Mouse (Mus musculus) kidney, adult 2 months (tissue): ENCODE measurements around the gene Gm37240. TPM values are rescaled to one million over a fixed set of nuclear protein-coding genes. Genes with fewer than 3 reads are reported as not detected.

Source experiments
- DNase-seq: peaks from one replicate; pipeline ENCODE4 v3.0.0; 2021
- H3K27ac ChIP-seq: fragments of 200-500 bp; 2 replicates; pipeline ENCODE4 v1.5.1; 2012; ENCODE audit warnings: low read depth, low read length, control low read depth, inconsistent platforms; ENCODE audit not compliant: insufficient read depth
- H3K27me3 ChIP-seq: fragments of 200-500 bp; replicated peaks from 2 replicates; pipeline ENCODE4 v1.6.1; 2012; ENCODE audit warnings: mild to moderate bottlenecking, moderate library complexity, low read length, inconsistent platforms; ENCODE audit not compliant: control insufficient read depth, insufficient read depth
- H3K36me3 ChIP-seq: fragments of 200-500 bp; 2 replicates; pipeline ENCODE4 v1.6.1; 2012; ENCODE audit warnings: mild to moderate bottlenecking, moderate library complexity, low read length, inconsistent platforms; ENCODE audit not compliant: control insufficient read depth, insufficient read depth
- H3K4me1 ChIP-seq: fragments of 200-500 bp; 2 replicates; pipeline ENCODE4 v1.6.1; 2011; ENCODE audit warnings: low read length; ENCODE audit not compliant: control insufficient read depth, insufficient read depth
- H3K4me3 ChIP-seq: fragments of 200-500 bp; 2 replicates; pipeline ENCODE4 v1.5.1; 2011; ENCODE audit warnings: mild to moderate bottlenecking, low read depth, low read length, control low read depth; ENCODE audit not compliant: insufficient read depth
- CTCF ChIP-seq: fragments of 200-500 bp; conservative IDR thresholded peaks from 2 replicates; pipeline ENCODE4 v1.5.1; 2011; ENCODE audit warnings: low read depth, mild to moderate bottlenecking, control low read depth, low read length, moderate library complexity, mixed read lengths; ENCODE audit not compliant: insufficient read depth, insufficient read length
- POLR2A ChIP-seq: fragments of 200-500 bp; IDR thresholded peaks from one replicate; pipeline ENCODE4 v1.6.1; 2011; ENCODE audit warnings: low read depth, low read length, control low read depth
- WGBS: fragments of 180-500 bp; shearing (Covaris S2); methylation state at CpG from one replicate; pipeline ENCODE4 v1.1.7; 2018; 5-methylcytosine and 5-hydroxymethylcytosine counted together
- polyA plus RNA-seq: library from polyadenylated mRNA; depleted of rRNA; stranded (reverse); fragments of >200 nt; gene quantifications from 2 replicates; pipeline ENCODE4 v1.2.3, GENCODE M21; 2012

The Gm37240 gene
- polyA plus RNA-seq, 1 experiment: 5.5 TPM

DNA sequence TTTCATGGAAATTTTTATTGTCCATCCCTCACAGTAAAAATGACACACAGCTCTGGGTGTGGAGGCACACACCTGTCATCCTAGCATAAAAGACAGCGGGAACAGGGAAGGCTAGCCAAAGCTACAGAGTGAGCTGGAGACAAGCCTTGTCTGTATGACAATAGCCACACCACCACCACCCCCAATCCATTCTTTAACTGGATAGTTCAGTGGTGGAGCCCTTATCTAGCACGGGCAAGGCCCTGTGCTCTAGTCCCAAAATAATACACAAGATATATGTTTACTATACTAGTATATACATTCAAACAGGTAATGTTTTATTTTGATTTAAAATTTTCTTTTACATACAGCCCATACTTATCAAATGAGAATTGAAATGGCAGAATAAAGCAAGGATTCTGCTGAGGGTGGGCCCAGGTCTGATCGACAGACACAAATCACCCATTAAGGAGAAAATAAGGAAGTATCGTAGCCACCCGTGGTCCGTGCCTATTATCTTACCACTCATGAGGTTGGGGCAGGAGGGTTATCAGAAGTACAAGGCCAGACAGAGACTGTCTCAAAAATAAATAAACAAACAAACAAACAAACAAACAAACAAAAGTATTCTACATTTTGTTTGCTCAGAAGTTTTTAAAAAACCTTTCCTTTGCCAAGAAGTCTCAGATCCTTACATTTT lies 1421.4 kb downstream of the Gm37240 start:
- Histone ChIP-seq H3K4me3 (no peak overlapping the region), H3K36me3 (no peaks in the 10 kb centered on the region), H3K27ac (no peak overlapping the region), H3K4me1 (no peaks in the 10 kb centered on the region), H3K27me3 (no peaks in the 10 kb centered on the region)
- 89% methylated on average over 6 of the region's 6 CpGs for WGBS
- TF ChIP-seq POLR2A (no peak), CTCF (no peak)
- no peak for DNase-seq

DNA sequence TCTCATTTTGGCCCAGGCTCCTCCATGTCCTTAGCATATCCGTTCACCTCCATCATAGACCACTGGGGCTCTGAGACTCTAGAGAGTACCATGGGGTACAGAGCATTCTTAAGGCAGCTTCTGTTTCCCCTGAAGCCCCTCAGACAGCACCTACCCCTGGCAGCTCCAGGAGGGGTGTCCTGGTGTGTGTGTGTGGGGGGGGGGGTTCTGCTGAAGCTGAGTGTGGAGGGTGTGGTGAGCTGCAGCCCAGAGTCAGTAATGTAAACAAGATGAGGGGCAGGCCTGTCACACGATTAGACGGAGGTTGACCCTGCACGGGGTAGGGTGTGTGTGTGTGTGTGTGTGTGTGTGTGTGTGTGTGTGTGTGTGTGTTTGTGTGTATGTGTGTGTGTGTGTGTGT lies 1425.6 kb downstream of the Gm37240 start:
- TF ChIP-seq POLR2A (no peak), CTCF (no peak)
- no peak overlapping the region for H3K27ac ChIP-seq
- no peaks in the 10 kb centered on the region for H3K27me3 ChIP-seq
- WGBS: 65% methylated on average over 4 of the region's 4 CpGs
- DNase-seq: no peak
- no peaks in the 10 kb centered on the region for H3K36me3 ChIP-seq
- no peaks in the 10 kb centered on the region for H3K4me1 ChIP-seq
- H3K4me3 ChIP-seq: no peak overlapping the region

DNA sequence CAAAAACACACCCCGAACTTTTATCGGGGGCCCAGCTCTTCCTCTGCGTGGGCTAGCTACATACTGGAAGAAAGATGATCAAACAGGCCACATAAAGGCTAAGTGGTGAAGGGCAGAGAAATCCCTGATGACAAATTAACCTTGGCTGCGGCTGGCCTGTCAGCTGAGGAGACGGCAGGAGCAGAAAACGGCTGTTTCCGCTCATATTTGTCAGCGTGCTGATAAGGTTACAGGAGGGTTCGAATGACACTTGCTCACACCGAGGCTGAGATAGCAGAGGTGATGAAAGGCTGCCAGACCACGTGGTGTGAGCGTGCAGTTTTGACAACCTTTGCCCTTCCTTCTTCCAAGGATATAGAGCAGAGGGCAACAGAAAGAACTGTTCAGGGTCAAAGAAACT lies 1426.4 kb downstream of the Gm37240 start:
- H3K27me3 ChIP-seq: no peaks in the 10 kb centered on the region
- WGBS: 31% methylated on average over 12 of the region's 12 CpGs
- H3K4me3 ChIP-seq: no peak overlapping the region
- DNase-seq: peak; percentile 88
- no peaks in the 10 kb centered on the region for H3K4me1 ChIP-seq
- no peaks in the 10 kb centered on the region for H3K36me3 ChIP-seq
- H3K27ac ChIP-seq: no peak overlapping the region
- TF ChIP-seq CTCF (no peak), POLR2A (no peak)

DNA sequence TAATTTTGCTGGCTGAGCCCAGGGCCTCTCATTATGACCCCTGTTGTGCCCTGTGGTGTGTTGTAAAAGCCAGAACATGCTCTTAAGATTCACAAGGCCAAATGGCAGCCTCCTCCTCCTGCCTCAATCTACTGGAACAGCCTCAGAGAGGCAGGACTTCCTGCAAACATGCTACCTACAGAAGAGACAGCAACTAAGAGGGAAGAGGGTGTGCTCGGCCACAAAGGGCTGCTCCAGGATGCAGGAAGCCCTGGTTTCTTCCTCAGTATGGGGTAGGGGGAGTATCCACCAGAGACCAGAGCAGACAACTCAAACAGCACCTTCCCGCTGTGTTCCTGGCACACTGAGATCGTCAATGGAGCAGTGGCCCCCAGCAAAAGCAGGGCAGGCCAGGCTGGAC lies 1426.8 kb downstream of the Gm37240 start:
- peak; percentile 23 for DNase-seq
- no peaks in the 10 kb centered on the region for H3K4me1 ChIP-seq
- WGBS: 60% methylated on average over 3 of the region's 3 CpGs
- H3K4me3 ChIP-seq: no peak overlapping the region
- no peak overlapping the region for H3K27ac ChIP-seq
- H3K36me3 ChIP-seq: no peaks in the 10 kb centered on the region
- H3K27me3 ChIP-seq: no peaks in the 10 kb centered on the region
- no peak for TF ChIP-seq POLR2A

DNA sequence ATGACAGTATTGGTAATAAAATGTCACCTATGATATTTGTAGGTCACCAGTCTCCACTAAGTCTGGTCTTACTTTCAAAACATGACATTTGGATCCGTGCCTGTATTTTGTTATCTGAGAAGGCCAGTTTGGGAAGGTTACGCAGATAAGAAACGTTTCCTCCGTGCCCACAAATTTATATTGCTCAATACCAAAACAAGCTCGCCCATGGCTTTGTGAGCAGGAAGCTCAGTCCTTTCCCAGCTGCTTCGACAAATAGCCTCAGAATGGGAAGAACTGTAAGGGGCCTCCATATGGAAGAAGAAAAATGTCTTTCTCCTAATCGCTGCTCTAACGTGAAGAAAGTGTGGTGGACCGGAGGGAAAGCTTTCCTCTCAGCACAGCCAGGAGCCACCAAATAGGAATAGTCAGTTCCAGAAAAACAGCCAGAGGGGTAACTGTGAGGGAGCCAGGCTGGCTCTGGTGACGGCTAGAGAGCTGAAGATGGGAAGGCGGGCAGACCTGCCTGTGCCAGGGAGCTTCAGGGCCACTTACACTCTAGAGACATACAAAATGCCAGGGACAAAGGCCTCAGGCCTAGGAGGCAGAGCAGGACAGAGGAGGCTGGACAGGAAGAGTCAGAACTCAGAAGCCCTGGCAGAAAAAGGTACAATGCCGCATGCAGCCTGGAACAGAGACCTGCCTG lies 1431.4 kb downstream of the Gm37240 start:
- 56% methylated on average over 12 of the region's 12 CpGs for whole genome bisulfite sequencing
- peak; percentile 78 for DNase-seq
- TF ChIP-seq CTCF: no peak
- no peak for TF ChIP-seq POLR2A
- Histone ChIP-seq H3K4me3 (no peak overlapping the region), H3K27ac (no peak overlapping the region), H3K4me1 (no peaks in the 10 kb centered on the region), H3K36me3 (no peaks in the 10 kb centered on the region), H3K27me3 (no peaks in the 10 kb centered on the region)

DNA sequence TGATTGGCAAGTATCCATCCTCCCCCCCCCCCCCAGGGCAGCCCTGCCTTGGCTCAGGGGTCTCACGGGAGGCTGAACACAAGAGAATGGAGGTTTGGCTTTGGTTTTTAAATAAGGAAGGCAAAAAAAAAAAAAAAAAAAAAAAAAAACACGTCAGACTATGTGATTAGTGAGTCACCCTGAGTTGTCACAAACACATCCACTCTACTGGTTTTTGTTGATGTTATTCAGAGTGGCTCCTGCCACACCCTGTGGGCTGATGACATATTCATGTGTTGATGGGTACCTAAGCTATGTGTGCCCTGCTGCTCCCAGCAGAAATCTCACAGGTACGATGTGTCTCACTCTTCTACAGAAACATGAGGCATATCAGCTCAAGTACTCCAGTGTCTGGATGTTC lies 1436.7 kb downstream of the Gm37240 start:
- H3K27ac ChIP-seq: no peak overlapping the region
- WGBS: 77% methylated on average over 3 of the region's 3 CpGs
- TF ChIP-seq POLR2A (no peak), CTCF (no peak)

DNA sequence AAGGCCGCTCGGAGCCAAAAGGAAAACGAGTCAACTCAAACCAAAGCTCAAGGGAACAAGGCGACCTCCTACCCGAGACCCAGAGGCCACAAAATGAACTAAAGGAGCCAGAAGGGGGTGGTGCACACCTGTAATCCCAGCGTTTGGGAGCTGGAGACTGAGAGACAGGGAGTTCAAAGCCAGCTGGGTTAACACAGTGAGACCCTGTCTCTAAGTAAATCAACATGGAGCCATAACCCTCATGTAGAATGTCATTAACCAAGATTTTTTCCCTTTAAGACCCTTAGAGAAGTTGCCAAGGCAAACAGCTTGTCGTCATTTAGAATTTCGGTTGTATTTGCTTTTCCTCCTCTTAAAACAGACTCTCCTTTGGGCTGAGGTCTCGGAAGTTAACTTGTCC lies 1438.3 kb downstream of the Gm37240 start:
- Histone ChIP-seq H3K4me1 (no peaks in the 10 kb centered on the region), H3K27me3 (no peaks in the 10 kb centered on the region), H3K36me3 (no peaks in the 10 kb centered on the region), H3K27ac (no peak overlapping the region), H3K4me3 (no peak overlapping the region)
- TF ChIP-seq POLR2A (no peak), CTCF (no peak)
- WGBS: 86% methylated on average over 9 of the region's 9 CpGs
- DNase-seq: no peak

More for the DNA sequence above, 1436.7 kb downstream of the Gm37240 start:
- DNase-seq: no peak
- no peak overlapping the region for H3K4me3 ChIP-seq
- no peaks in the 10 kb centered on the region for H3K36me3 ChIP-seq
- no peaks in the 10 kb centered on the region for H3K27me3 ChIP-seq
- no peaks in the 10 kb centered on the region for H3K4me1 ChIP-seq
